Comparison of ENCODE assay signal across 9 mouse cellular contexts in genomic region chr3:151293981-151294605, GRCm38 (mm10).
DNase-seq lines count a peak whose midpoint lies in the region; ATAC-seq and TF ChIP-seq lines count a peak whose summit lies in the region.
"Had no signal": no experiment of that assay in that cellular context is flagged by ENCODE, and none has a peak within 500 bp of the region (broad histone marks: within the 10 kb centered on the region; RNA-seq: fewer than 3 reads in every experiment).

No protein-coding gene starts in this region.

- no peaks in the 10 kb centered on the region for H3K27me3 ChIP-seq in stomach, postnatal 0 days (ENCODE audit: control insufficient read depth, insufficient read depth, low read length)
- H3K27me3 ChIP-seq: limb, embryonic 13.5 days had no signal

- DNase-seq in adrenal gland, postnatal 10 days: peak; percentile 70
- peak; percentile 87 to 88 for DNase-seq in cerebellum, postnatal 10 days
- DNase-seq in heart, adult 9 months (ENCODE audit: low spot score in 2 of 2): peak; percentile 42 to 68
- DNase-seq in kidney, adult 9 months: peak; percentile 41
- DNase-seq in lung, postnatal 36 days: peak; percentile 34
- no peak for DNase-seq in stomach, postnatal 0 days (ENCODE audit: low spot score)
- DNase-seq in ovary, adult 18-20 months (ENCODE audit: low spot score): no peak
- DNase-seq in left cerebral cortex, adult 18-20 months (ENCODE audit: low spot score in 2 of 2): no peak

- H3K9ac ChIP-seq in stomach, postnatal 0 days (ENCODE audit: low read length): no peak overlapping the region
- H3K9ac ChIP-seq: limb, embryonic 13.5 days had no signal

- no peak for TF ChIP-seq CTCF in stomach, postnatal 0 days (IDR thresholded peaks at IDR 0.05; ENCODE audit: low read depth)

- TF ChIP-seq EP300 in stomach, postnatal 0 days (optimal IDR thresholded peaks at IDR 0.05): no peak

- no peaks in the 10 kb centered on the region for H3K9me3 ChIP-seq in stomach, postnatal 0 days (ENCODE audit: control insufficient read depth, low read length)
- H3K9me3 ChIP-seq: limb, embryonic 13.5 days had no signal

- 0 out of 2 replicates have a peak, but pooled peaks have one; percentile 53 for ATAC-seq in stomach, postnatal 0 days (ENCODE audit: low FRiP score, low TSS enrichment)

- no peaks in the 10 kb centered on the region for H3K36me3 ChIP-seq in stomach, postnatal 0 days (ENCODE audit: control insufficient read depth, insufficient read depth, low read length)
- H3K36me3 ChIP-seq: limb, embryonic 13.5 days had no signal

- 22% methylated on average over 11 of the region's 11 CpGs for WGBS in stomach, postnatal 0 days

- H3K27ac ChIP-seq in stomach, postnatal 0 days (replicated peaks): no peak overlapping the region
- H3K27ac ChIP-seq: limb, embryonic 13.5 days had no signal

- no peak overlapping the region for H3K4me2 ChIP-seq in stomach, postnatal 0 days (replicated peaks; ENCODE audit: low read depth)
- H3K4me2 ChIP-seq: limb, embryonic 13.5 days had no signal

- H3K4me3 ChIP-seq in stomach, postnatal 0 days (ENCODE audit: low read depth, low read length): no peak overlapping the region
- H3K4me3 ChIP-seq: limb, embryonic 13.5 days had no signal

- H3K4me1 ChIP-seq in stomach, postnatal 0 days (replicated peaks; ENCODE audit: control insufficient read depth, insufficient read depth): no peaks in the 10 kb centered on the region
- H3K4me1 ChIP-seq: limb, embryonic 13.5 days had no signal

Comparison
In these comparisons a context has a peak if more than half of its experiments do, and no peak if none do; other contexts are left out.
1. DNase-seq: peak in adrenal gland, postnatal 10 days (single experiment), cerebellum, postnatal 10 days (2 of 2), heart, adult 9 months (2 of 2), kidney, adult 9 months (single experiment) and lung, postnatal 36 days (single experiment); none in stomach, postnatal 0 days (single experiment), ovary, adult 18-20 months (single experiment) and left cerebral cortex, adult 18-20 months (0 of 2).